Mouse (Mus musculus) neural tube, embryonic 14.5 days (tissue): Measurements from ENCODE around the gene Hcn4. TPM values are rescaled to one million over a fixed set of nuclear protein-coding genes. Genes with fewer than 3 reads are reported as not detected.

Experiments used
- ATAC-seq: fragments of 200-750 bp; cut with Nextera tagmentation; 2 replicates; pipeline ENCODE4 v1.8.0; 2017; ENCODE audit warnings: low read depth, mild to moderate bottlenecking, moderate TSS enrichment, moderate library complexity
- H3K27ac ChIP-seq: fragments of 300-500 bp; sonication (generic); 2 replicates; pipeline ENCODE4 v1.5.1; 2014; ENCODE audit warnings: low read depth, mild to moderate bottlenecking, control low read depth, low read length, moderate library complexity, mixed read lengths
- H3K27me3 ChIP-seq: fragments of 300-500 bp; sonication (generic); 2 replicates; pipeline ENCODE4 v1.6.1; 2014; ENCODE audit warnings: low read length; ENCODE audit not compliant: control insufficient read depth, insufficient read depth
- H3K36me3 ChIP-seq: fragments of 300-500 bp; sonication (generic); 2 replicates; pipeline ENCODE4 v1.6.1; 2014; ENCODE audit warnings: low read length, mixed read lengths; ENCODE audit not compliant: control insufficient read depth, insufficient read depth
- H3K4me1 ChIP-seq: fragments of 300-500 bp; sonication (generic); 2 replicates; pipeline ENCODE4 v1.6.1; 2014; ENCODE audit warnings: low read length; ENCODE audit not compliant: control insufficient read depth, insufficient read depth
- H3K4me2 ChIP-seq: fragments of 300-500 bp; sonication (generic); 2 replicates; pipeline ENCODE4 v1.6.1; 2014; ENCODE audit warnings: mild to moderate bottlenecking, low read depth, low read length, control low read depth
- H3K4me3 ChIP-seq: fragments of 300-500 bp; sonication (generic); 2 replicates; pipeline ENCODE4 v1.5.1; 2014; ENCODE audit warnings: low read depth, low read length, control low read depth, mixed read lengths
- H3K9ac ChIP-seq: fragments of 300-500 bp; sonication (generic); replicated peaks from 2 replicates; pipeline ENCODE4 v1.6.1; 2014; ENCODE audit warnings: low read depth, mild to moderate bottlenecking, control low read depth, low read length, mixed read lengths
- H3K9me3 ChIP-seq: fragments of 300-500 bp; sonication (generic); 2 replicates; pipeline ENCODE4 v1.6.1; 2016; ENCODE audit warnings: low read length; ENCODE audit not compliant: control insufficient read depth
- WGBS: fragments of 180-500 bp; shearing (Covaris S2); extraction: QIAGEN DNeasy Blood & Tissue Kit; methylation state at CpG from one replicate; pipeline ENCODE4 v1.1.7; 2014; 5-methylcytosine and 5-hydroxymethylcytosine counted together
- polyA plus RNA-seq: library from polyadenylated mRNA; unstranded; fragments of >200 nt; fragmentation: Nextera tagmentation; extraction: Ambion mirVana; gene quantifications from 2 replicates; pipeline ENCODE4 v1.2.1, GENCODE M21; 2014

Hcn4 gene
- 4.1 and 4.9 TPM in 2 replicates for polyA plus RNA-seq

GRCm38 (mm10) chr9:58823139-58823917, at the start of gene Hcn4:
TSS of gene Hcn4 (plus strand) at chr9:58823412.
- Histone ChIP-seq H3K4me2 (peak within 1 kb of the TSS; percentile 72), H3K4me1 (peaks cover 25% of the 10 kb centered on the region; the same call in 1 of the 2 replicates), H3K4me3 (peak within 1 kb of the TSS; percentile 85), H3K9ac (peak within 1 kb of the TSS; percentile 89), H3K9me3 (no peaks in the 10 kb centered on the region), H3K27me3 (peaks cover 8% of the 10 kb centered on the region; the same call in 1 of the 2 replicates), H3K27ac (peak within 1 kb of the TSS; percentile 92), H3K36me3 (no peaks in the 10 kb centered on the region)
- WGBS: under 1% methylated on average over 57 of the region's 95 CpGs
- ATAC-seq: peak; percentile 64

- Histone ChIP-seq H3K27me3 (no peaks in the 10 kb centered on the region), H3K9ac (no peak overlapping the region), H3K4me3 (no peak overlapping the region), H3K4me2 (no peak overlapping the region), H3K36me3 (no peaks in the 10 kb centered on the region), H3K4me1 (no peaks in the 10 kb centered on the region), H3K9me3 (no peaks in the 10 kb centered on the region), H3K27ac (no peak overlapping the region)
- ATAC-seq: no peak
- WGBS: 61% methylated on average over 3 of the region's 3 CpGs
Observed at GRCm38 (mm10) chr9:58774761-58775160, 48.5 kb upstream of the Hcn4 start.

DNA sequence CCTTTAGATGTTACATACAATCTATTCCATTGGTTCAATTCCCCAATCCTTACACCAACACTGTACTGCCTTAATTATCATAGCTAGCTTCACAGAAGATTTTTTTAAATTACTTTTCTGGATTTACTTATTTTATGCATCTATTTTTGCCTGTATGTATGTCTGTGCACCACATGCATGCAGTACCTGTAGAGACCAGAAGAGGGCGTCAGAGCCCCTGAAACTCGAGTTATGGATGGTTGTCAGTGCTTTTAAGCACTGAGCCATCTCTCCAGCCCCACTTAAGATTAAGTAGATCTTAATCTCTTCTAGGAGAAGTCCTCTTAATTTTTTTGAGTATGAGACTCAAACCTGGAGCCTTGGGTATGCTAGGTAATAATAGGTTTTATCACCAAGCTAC, 47.8 kb upstream of the Hcn4 start:
- H3K36me3 ChIP-seq: no peaks in the 10 kb centered on the region
- no peak overlapping the region for H3K4me2 ChIP-seq
- H3K4me3 ChIP-seq: no peak overlapping the region
- H3K9me3 ChIP-seq: no peaks in the 10 kb centered on the region
- WGBS: 25% methylated on average over 2 of the region's 2 CpGs
- H3K27ac ChIP-seq: no peak overlapping the region
- no peaks in the 10 kb centered on the region for H3K4me1 ChIP-seq
- H3K27me3 ChIP-seq: no peaks in the 10 kb centered on the region
- no peak for ATAC-seq
- no peak overlapping the region for H3K9ac ChIP-seq

- no peak for ATAC-seq
- H3K4me2 ChIP-seq: no peak overlapping the region
- H3K4me1 ChIP-seq: no peaks in the 10 kb centered on the region
- H3K27me3 ChIP-seq: no peaks in the 10 kb centered on the region
- H3K9ac ChIP-seq: no peak overlapping the region
- H3K27ac ChIP-seq: no peak overlapping the region
- WGBS: 76% methylated on average over 3 of the region's 3 CpGs
- H3K4me3 ChIP-seq: no peak overlapping the region
- no peaks in the 10 kb centered on the region for H3K36me3 ChIP-seq
- H3K9me3 ChIP-seq: no peaks in the 10 kb centered on the region
Observed at GRCm38 (mm10) chr9:58789476-58789875, 33.7 kb upstream of the Hcn4 start.

- no peak overlapping the region for H3K4me3 ChIP-seq
- ATAC-seq: no peak
- no peak overlapping the region for H3K9ac ChIP-seq
Observed at GRCm38 (mm10) chr9:58798155-58798554, 25.1 kb upstream of the Hcn4 start.

GRCm38 (mm10) chr9:58801441-58801840, 21.8 kb upstream of the Hcn4 start:
- no peaks in the 10 kb centered on the region for H3K36me3 ChIP-seq
- no peak overlapping the region for H3K9ac ChIP-seq
- H3K4me1 ChIP-seq: no peaks in the 10 kb centered on the region
- no peak overlapping the region for H3K4me3 ChIP-seq
- no peak for ATAC-seq
- no peak overlapping the region for H3K4me2 ChIP-seq
- H3K27me3 ChIP-seq: no peaks in the 10 kb centered on the region
- H3K27ac ChIP-seq: no peak overlapping the region
- WGBS: 76% methylated on average over 2 of the region's 2 CpGs
- no peaks in the 10 kb centered on the region for H3K9me3 ChIP-seq

More at GRCm38 (mm10) chr9:58798155-58798554, 25.1 kb upstream of the Hcn4 start:
- WGBS: 86% methylated on average over 7 of the region's 7 CpGs
- no peaks in the 10 kb centered on the region for H3K9me3 ChIP-seq
- no peak overlapping the region for H3K4me2 ChIP-seq
- no peaks in the 10 kb centered on the region for H3K4me1 ChIP-seq
- H3K27ac ChIP-seq: no peak overlapping the region
- H3K27me3 ChIP-seq: no peaks in the 10 kb centered on the region
- no peaks in the 10 kb centered on the region for H3K36me3 ChIP-seq

GRCm38 (mm10) chr9:58802294-58802693, 20.9 kb upstream of the Hcn4 start:
- Histone ChIP-seq H3K9ac (no peak overlapping the region), H3K4me3 (no peak overlapping the region), H3K36me3 (no peaks in the 10 kb centered on the region), H3K4me1 (no peaks in the 10 kb centered on the region), H3K27me3 (no peaks in the 10 kb centered on the region), H3K4me2 (no peak overlapping the region), H3K9me3 (no peaks in the 10 kb centered on the region), H3K27ac (no peak overlapping the region)
- ATAC-seq: no peak
- 74% methylated on average over 4 of the region's 4 CpGs for WGBS

GRCm38 (mm10) chr9:58802802-58803201, 20.4 kb upstream of the Hcn4 start:
- Histone ChIP-seq H3K4me1 (no peaks in the 10 kb centered on the region), H3K36me3 (no peaks in the 10 kb centered on the region), H3K27ac (no peak overlapping the region), H3K4me3 (no peak overlapping the region), H3K27me3 (no peaks in the 10 kb centered on the region), H3K9me3 (no peaks in the 10 kb centered on the region), H3K9ac (no peak overlapping the region), H3K4me2 (no peak overlapping the region)
- 68% methylated on average over 5 of the region's 5 CpGs for WGBS
- no peak for ATAC-seq

GRCm38 (mm10) chr9:58805601-58806318, 17.5 kb upstream of the Hcn4 start:
- no peaks in the 10 kb centered on the region for H3K9me3 ChIP-seq
- H3K36me3 ChIP-seq: no peaks in the 10 kb centered on the region
- H3K4me1 ChIP-seq: no peaks in the 10 kb centered on the region
- H3K4me3 ChIP-seq: no peak overlapping the region
- no peaks in the 10 kb centered on the region for H3K27me3 ChIP-seq
- H3K4me2 ChIP-seq: peak overlapping the region; percentile 27; the same call in 1 of the 2 replicates
- no peak overlapping the region for H3K27ac ChIP-seq
- 9% methylated on average over 15 of the region's 15 CpGs for WGBS
- ATAC-seq: no peak
- H3K9ac ChIP-seq: no peak overlapping the region
